Mouse (Mus musculus): ENCODE measurements around the gene Defb23.
"Not testable (repeated sequence)": the region's sequence is repeated elsewhere in the genome, so short reads cannot be mapped to it uniquely, and the experiment has no call there.

DNA sequence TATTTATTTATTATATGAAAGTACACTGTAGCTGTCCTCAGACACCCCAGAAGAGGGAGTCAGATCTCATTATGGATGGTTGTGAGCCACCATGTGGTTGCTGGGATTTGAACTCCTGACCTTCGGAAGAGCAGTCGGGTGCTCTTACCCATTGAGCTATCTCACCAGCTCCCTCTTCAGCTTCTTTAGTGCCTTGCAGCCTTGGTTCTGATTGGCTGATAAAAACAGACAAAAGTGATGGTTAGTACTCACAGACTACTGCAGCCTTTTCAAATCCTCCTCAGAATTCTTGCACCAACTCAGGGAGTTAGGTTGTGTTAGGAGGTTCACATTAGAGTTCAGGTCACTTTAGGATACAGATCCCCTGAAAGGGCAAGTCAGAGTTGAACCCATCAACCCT lies 35.9 kb downstream of the Defb23 start:
- not testable (repeated sequence) for TF ChIP-seq CTCF (IDR thresholded peaks at IDR 0.05; ENCODE audit: borderline replicate concordance, extremely low read depth, insufficient read depth, insufficient read length); POLR2A (IDR thresholded peaks at IDR 0.05; ENCODE audit: borderline replicate concordance, extremely low read depth, insufficient read depth, insufficient read length, poor library complexity, severe bottlenecking)
